Mouse (Mus musculus) hindbrain, embryonic 16.5 days (tissue): ENCODE results near the gene Ttc39d. TPM values are rescaled to one million over a fixed set of nuclear protein-coding genes. Genes with fewer than 3 reads are reported as not detected.

ENCODE experiments used
- ATAC-seq: fragments of 200-750 bp; cut with Nextera tagmentation; 2 replicates; pipeline ENCODE4 v1.8.0; 2017; ENCODE audit warnings: moderate TSS enrichment, moderate library complexity
- H3K27ac ChIP-seq: fragments of 300-500 bp; sonication (generic); 2 replicates; pipeline ENCODE4 v1.5.1; 2014; ENCODE audit warnings: low read depth, mild to moderate bottlenecking, control low read depth, low read length, moderate library complexity
- H3K27me3 ChIP-seq: fragments of 300-500 bp; sonication (generic); replicated peaks from 2 replicates; pipeline ENCODE4 v1.6.1; 2014; ENCODE audit warnings: low read length; ENCODE audit not compliant: control insufficient read depth, insufficient read depth
- H3K36me3 ChIP-seq: fragments of 300-500 bp; sonication (generic); 2 replicates; pipeline ENCODE4 v1.6.1; 2014; ENCODE audit warnings: mild to moderate bottlenecking, low read length, moderate library complexity, mixed read lengths; ENCODE audit not compliant: control insufficient read depth, insufficient read depth
- H3K4me1 ChIP-seq: fragments of 300-500 bp; sonication (generic); 2 replicates; pipeline ENCODE4 v1.6.1; 2014; ENCODE audit warnings: low read depth, low read length; ENCODE audit not compliant: control insufficient read depth, insufficient read depth
- H3K4me2 ChIP-seq: fragments of 300-500 bp; sonication (generic); 2 replicates; pipeline ENCODE4 v1.6.1; 2014; ENCODE audit warnings: mild to moderate bottlenecking, low read length, control low read depth, moderate library complexity
- H3K4me3 ChIP-seq: fragments of 300-500 bp; sonication (generic); 2 replicates; pipeline ENCODE4 v1.5.1; 2014; ENCODE audit warnings: mild to moderate bottlenecking, low read length, control low read depth, moderate library complexity
- H3K9ac ChIP-seq: fragments of 300-500 bp; sonication (generic); 2 replicates; pipeline ENCODE4 v1.6.1; 2014; ENCODE audit warnings: low read depth, mild to moderate bottlenecking, control low read depth, low read length, moderate library complexity
- H3K9me3 ChIP-seq: fragments of 300-500 bp; sonication (generic); 2 replicates; pipeline ENCODE4 v1.6.1; 2014; ENCODE audit warnings: mild to moderate bottlenecking, low read length, moderate library complexity; ENCODE audit not compliant: control insufficient read depth
- WGBS: fragments of 180-500 bp; shearing (Covaris S2); extraction: QIAGEN DNeasy Blood & Tissue Kit; methylation state at CpG from one replicate; pipeline ENCODE4 v1.1.7; 2014; 5-methylcytosine and 5-hydroxymethylcytosine counted together
- polyA plus RNA-seq: library from polyadenylated mRNA; unstranded; fragments of >200 nt; fragmentation: Nextera tagmentation; extraction: Ambion mirVana; gene quantifications from 2 replicates; pipeline ENCODE4 v1.2.1, GENCODE M21; 2015

The Ttc39d gene
- polyA plus RNA-seq, 1 experiment from 2014 or later: 0.10 TPM

GRCm38 (mm10) chr17:80169792-80170191 lies 37.5 kb upstream of the Ttc39d start:
- Histone ChIP-seq H3K4me2 (no peak overlapping the region), H3K4me3 (no peak overlapping the region), H3K27ac (no peak overlapping the region), H3K36me3 (no peaks in the 10 kb centered on the region), H3K9me3 (no peaks in the 10 kb centered on the region), H3K9ac (no peak overlapping the region), H3K4me1 (peaks cover 25% of the 10 kb centered on the region), H3K27me3 (no peaks in the 10 kb centered on the region)
- ATAC-seq: no peak
- 92% methylated on average over 6 of the region's 6 CpGs for WGBS

GRCm38 (mm10) chr17:80170951-80171350 lies 36.3 kb upstream of the Ttc39d start:
- Histone ChIP-seq H3K4me1 (peaks cover 21% of the 10 kb centered on the region), H3K9me3 (no peaks in the 10 kb centered on the region), H3K4me3 (no peak overlapping the region), H3K9ac (no peak overlapping the region), H3K36me3 (no peaks in the 10 kb centered on the region), H3K27ac (no peak overlapping the region), H3K27me3 (no peaks in the 10 kb centered on the region), H3K4me2 (no peak overlapping the region)
- 91% methylated on average over 7 of the region's 7 CpGs for WGBS
- no peak for ATAC-seq

GRCm38 (mm10) chr17:80171948-80172347 lies 35.3 kb upstream of the Ttc39d start:
- no peak for ATAC-seq
- H3K27ac ChIP-seq: no peak overlapping the region
- WGBS: 92% methylated on average over 4 of the region's 4 CpGs
- peaks cover 18% of the 10 kb centered on the region for H3K4me1 ChIP-seq
- H3K9ac ChIP-seq: no peak overlapping the region
- no peaks in the 10 kb centered on the region for H3K9me3 ChIP-seq
- H3K36me3 ChIP-seq: no peaks in the 10 kb centered on the region
- no peak overlapping the region for H3K4me2 ChIP-seq
- H3K27me3 ChIP-seq: no peaks in the 10 kb centered on the region
- H3K4me3 ChIP-seq: no peak overlapping the region

GRCm38 (mm10) chr17:80172761-80173160 lies 34.5 kb upstream of the Ttc39d start:
- WGBS: 92% methylated on average over 5 of the region's 5 CpGs

GRCm38 (mm10) chr17:80173708-80174107 lies 33.6 kb upstream of the Ttc39d start:
- ATAC-seq: no peak
- Histone ChIP-seq H3K9ac (no peak overlapping the region), H3K9me3 (no peaks in the 10 kb centered on the region), H3K4me1 (peaks cover 5% of the 10 kb centered on the region), H3K36me3 (no peaks in the 10 kb centered on the region), H3K27me3 (no peaks in the 10 kb centered on the region), H3K27ac (no peak overlapping the region), H3K4me2 (no peak overlapping the region), H3K4me3 (no peak overlapping the region)
- WGBS: 91% methylated on average over 2 of the region's 2 CpGs

More at GRCm38 (mm10) chr17:80172761-80173160, 34.5 kb upstream of the Ttc39d start:
- Histone ChIP-seq H3K27me3 (no peaks in the 10 kb centered on the region), H3K4me3 (no peak overlapping the region), H3K9ac (no peak overlapping the region), H3K9me3 (no peaks in the 10 kb centered on the region), H3K4me1 (peaks cover 15% of the 10 kb centered on the region), H3K4me2 (no peak overlapping the region), H3K27ac (no peak overlapping the region), H3K36me3 (no peaks in the 10 kb centered on the region)
- no peak for ATAC-seq

GRCm38 (mm10) chr17:80174146-80174545 lies 33.1 kb upstream of the Ttc39d start:
- no peaks in the 10 kb centered on the region for H3K27me3 ChIP-seq
- no peak overlapping the region for H3K27ac ChIP-seq
- no peak overlapping the region for H3K9ac ChIP-seq
- WGBS: 80% methylated on average over 3 of the region's 3 CpGs
- peaks cover under 1% of the 10 kb centered on the region for H3K4me1 ChIP-seq
- no peak for ATAC-seq
- H3K9me3 ChIP-seq: no peaks in the 10 kb centered on the region
- H3K36me3 ChIP-seq: no peaks in the 10 kb centered on the region
- H3K4me2 ChIP-seq: no peak overlapping the region
- no peak overlapping the region for H3K4me3 ChIP-seq

- no peaks in the 10 kb centered on the region for H3K36me3 ChIP-seq
- H3K27ac ChIP-seq: no peak overlapping the region
- H3K9ac ChIP-seq: no peak overlapping the region
- no peak overlapping the region for H3K4me2 ChIP-seq
- WGBS: 84% methylated on average over 19 of the region's 19 CpGs
- H3K27me3 ChIP-seq: no peaks in the 10 kb centered on the region
- H3K4me1 ChIP-seq: no peaks in the 10 kb centered on the region
- no peak overlapping the region for H3K4me3 ChIP-seq
- ATAC-seq: no peak
- H3K9me3 ChIP-seq: no peaks in the 10 kb centered on the region
Measured at GRCm38 (mm10) chr17:80174699-80175385, 32.4 kb upstream of the Ttc39d start.

- H3K27ac ChIP-seq: no peak overlapping the region
- ATAC-seq: no peak
- H3K9me3 ChIP-seq: no peaks in the 10 kb centered on the region
- H3K4me1 ChIP-seq: no peaks in the 10 kb centered on the region
- no peaks in the 10 kb centered on the region for H3K36me3 ChIP-seq
- 75% methylated on average over 4 of the region's 4 CpGs for WGBS
- no peak overlapping the region for H3K4me2 ChIP-seq
- H3K4me3 ChIP-seq: no peak overlapping the region
- no peak overlapping the region for H3K9ac ChIP-seq
- H3K27me3 ChIP-seq: no peaks in the 10 kb centered on the region
Measured at GRCm38 (mm10) chr17:80175386-80175739, 31.9 kb upstream of the Ttc39d start.

- Histone ChIP-seq H3K4me1 (no peaks in the 10 kb centered on the region), H3K9me3 (no peaks in the 10 kb centered on the region), H3K4me2 (no peak overlapping the region), H3K36me3 (no peaks in the 10 kb centered on the region), H3K9ac (no peak overlapping the region), H3K4me3 (no peak overlapping the region), H3K27me3 (no peaks in the 10 kb centered on the region), H3K27ac (no peak overlapping the region)
- 92% methylated on average over 3 of the region's 3 CpGs for WGBS
- ATAC-seq: no peak
Measured at GRCm38 (mm10) chr17:80175966-80176365, 31.3 kb upstream of the Ttc39d start.
